Mouse (Mus musculus): Measurements from ENCODE around the gene Lrrc63. TPM values are rescaled to one million over a fixed set of nuclear protein-coding genes. Genes with fewer than 3 reads are reported as not detected.

Lrrc63 gene
- total RNA-seq (2021): under 1 TPM in 1 of 2 experiments, not detected in 1; 0.18 TPM
- long read RNA-seq, experiment 1: 0 reads
- long read RNA-seq, experiment 2: 0 reads

GRCm38 (mm10) chr14:75130501-75131318, at the start of gene Lrrc63, which contains the start of gene Lcp1:
Gene Lrrc63 (minus strand): TSS chr14:75130881.
Gene Lcp1 (plus strand): TSS chr14:75131101.
- DNase-seq (ENCODE audit: low spot score in 2 of 2): peak; percentile 32 to 48
- intact Hi-C loops (cut with DNase I): no loop called here

DNA sequence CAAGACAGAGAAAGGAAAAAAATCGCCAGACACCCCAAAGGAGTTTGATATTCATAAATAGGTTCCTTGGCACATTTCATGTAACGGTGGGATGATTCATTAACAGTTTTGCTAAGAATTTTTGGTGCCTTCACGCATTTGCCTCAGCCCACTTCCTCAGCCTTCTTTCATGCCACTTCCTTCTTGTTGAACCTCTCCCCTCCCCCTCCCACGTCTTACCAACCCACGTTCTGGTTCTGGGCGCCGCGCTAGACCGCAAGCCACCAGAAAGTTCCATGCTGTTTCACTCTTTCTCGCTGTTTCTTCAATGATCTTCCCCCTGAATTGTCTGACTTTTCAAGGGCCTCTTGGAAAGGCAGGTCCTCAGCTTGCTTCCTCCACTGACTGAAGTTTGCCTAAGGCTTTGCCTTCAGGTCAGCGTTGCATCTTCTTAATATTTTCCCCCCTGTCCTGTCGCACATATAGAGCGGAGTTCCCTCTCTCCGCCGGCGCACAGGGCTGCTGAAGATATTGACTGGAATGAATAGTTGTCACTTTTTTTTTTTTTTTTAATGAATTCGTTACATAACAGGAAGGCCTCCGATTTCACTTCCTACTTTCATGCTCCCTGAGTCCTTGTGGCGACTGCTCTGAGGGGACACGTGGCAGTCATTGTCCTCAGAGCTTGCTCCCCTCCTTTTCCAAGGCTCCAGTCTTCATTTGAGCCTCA, 48.7 kb upstream of the Lrrc63 start:
- intact Hi-C loops (cut with DNase I): no loop called here

GRCm38 (mm10) chr14:75178801-75179211, 48.1 kb upstream of the Lrrc63 start:
- DNase-seq (ENCODE audit: low spot score in 2 of 2): no peak
- intact Hi-C loops (cut with DNase I): no loop called here

More for the DNA sequence above, 48.7 kb upstream of the Lrrc63 start:
- peak; percentile 29 to 30 for DNase-seq (ENCODE audit: low spot score in 2 of 2)

DNA sequence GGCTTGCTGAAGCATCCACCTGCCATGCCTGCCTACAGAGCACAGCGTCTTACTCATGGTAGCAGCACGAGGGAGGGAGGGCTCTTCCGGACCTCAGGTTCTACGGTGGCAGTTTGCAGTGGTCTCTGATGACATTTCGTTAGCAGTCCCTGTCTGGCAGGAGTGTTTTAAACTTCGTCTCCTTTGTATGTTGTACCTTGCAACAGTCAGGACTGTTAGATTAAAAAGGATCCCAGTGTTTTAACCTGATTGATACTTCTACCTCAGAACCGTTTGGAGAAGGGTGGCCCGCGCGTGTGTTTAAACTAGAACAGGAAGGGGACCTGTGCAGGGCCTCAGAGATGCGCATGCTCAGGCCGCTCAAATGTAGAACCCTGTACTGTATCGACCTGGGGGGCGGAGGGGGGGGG, 47.7 kb upstream of the Lrrc63 start:
- DNase-seq (ENCODE audit: low spot score in 2 of 2): no peak
- intact Hi-C loops (cut with DNase I): no loop called here

DNA sequence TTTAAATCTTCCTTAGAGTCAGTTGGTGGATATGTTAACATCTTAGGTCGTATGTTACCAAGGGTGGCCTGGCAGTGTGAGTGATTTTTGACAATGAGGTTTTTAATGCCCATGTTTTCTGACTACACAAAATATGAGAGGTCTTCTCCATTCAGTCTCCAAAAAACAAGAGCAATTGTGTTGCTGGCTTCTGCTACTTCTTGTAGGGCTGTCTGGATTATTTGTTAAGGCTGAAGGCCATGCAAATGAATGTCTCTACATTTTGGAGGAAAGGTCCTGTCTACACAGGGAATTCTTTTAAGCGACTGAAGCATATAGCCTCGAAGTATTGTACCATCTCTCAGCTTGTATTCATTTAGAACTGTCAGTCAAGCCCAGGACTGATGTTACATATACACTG, 46.7 kb upstream of the Lrrc63 start:
- DNase-seq (ENCODE audit: low spot score in 2 of 2): no peak
- intact Hi-C loops (cut with DNase I): no loop called here

DNA sequence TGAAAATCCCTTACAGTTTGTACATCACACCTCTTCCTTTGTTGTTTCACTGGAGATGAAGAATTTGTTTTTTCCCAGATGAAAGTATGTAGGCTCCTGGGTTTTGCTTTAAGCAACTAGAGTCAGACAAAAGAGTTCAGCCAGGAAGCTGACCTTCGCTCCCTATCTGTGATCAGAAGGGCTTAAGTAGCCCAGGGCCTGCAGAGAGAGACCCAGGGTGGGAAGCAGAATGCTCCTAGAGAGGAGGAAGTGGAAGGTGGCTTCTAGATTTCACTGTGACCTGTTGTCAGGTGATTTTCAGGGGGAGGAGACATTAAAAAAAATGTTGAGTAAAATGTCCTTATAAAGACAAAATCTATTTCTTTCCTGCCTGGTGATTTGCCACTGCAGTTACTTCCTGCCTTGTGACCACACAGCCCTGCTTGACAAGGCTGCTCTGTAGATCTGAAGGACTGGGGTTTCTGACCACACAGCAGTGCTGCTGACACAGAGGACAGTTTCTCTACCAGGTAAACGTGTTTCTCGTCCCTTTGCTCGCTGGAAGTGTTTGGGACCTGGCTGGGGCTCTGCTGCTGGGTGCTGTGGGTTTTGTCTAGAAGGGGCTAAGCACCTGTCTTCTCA, 45.9 kb upstream of the Lrrc63 start:
- intact Hi-C loops (cut with DNase I): no loop called here
- DNase-seq (ENCODE audit: low spot score in 2 of 2): no peak

- DNase-seq (ENCODE audit: low spot score in 2 of 2): no peak
- intact Hi-C loops (cut with DNase I): no loop called here
Observed at GRCm38 (mm10) chr14:75175781-75176180, 45.1 kb upstream of the Lrrc63 start.

DNA sequence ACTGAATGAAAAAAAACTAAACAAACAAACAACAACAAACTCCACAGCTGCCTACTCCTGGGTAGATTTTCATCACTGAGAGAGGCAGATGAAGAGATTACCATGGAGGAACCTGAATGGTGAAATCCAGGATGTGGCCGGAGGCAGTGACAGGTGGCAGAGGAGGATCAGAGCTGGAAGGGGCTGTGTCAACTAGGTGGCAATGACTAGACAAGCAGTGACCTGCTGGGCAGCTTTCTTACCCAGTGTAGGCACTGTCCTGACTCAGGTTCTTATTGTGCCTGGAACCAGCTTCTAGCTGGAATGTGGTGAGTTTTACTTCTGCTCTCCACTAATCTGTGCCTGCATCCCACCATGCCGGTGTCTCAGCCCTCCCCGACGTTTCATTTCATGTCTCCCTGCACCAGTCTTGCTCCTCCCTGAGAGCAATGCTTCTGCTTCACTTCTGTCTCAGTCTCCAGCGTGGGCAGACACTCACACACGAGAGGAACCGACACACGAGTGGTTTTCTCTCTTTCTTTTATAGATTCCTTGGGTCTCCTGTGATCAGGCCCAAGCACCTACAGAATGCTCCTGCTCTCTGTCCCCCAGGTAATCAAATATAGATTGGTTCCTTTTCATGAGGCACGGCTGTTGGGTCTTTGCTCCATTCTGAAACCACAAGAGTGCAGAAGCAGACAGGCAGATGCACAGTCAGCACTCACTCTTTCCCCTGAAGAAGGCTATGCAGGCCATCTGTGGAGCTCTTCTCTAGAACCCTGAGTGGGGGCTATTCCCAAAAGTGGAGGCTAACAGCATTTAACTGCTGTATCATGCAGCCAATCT, 44.3 kb upstream of the Lrrc63 start:
- no peak for DNase-seq (ENCODE audit: low spot score in 2 of 2)
- intact Hi-C loops (cut with DNase I): no loop called here

DNA sequence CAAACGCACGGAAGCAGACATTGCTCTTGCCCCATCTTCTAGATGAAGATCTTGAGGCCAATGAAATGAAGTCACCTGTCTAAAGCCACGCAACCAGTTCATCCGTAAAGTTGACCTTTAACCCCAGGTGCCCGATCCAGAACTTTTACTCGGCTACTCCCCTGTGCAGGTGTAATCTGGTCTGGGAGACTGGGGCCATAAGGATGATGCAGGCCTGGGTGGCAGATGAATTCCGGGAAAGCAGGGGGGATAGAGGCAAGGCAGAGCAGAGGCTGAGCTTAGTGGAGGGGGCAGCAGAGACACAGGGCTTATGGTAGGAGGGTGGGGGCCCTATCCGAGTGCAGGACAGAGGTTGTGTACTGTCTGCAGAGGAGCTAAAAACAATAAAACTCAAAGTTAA, 43.6 kb upstream of the Lrrc63 start:
- intact Hi-C loops (cut with DNase I): no loop called here
- no peak for DNase-seq (ENCODE audit: low spot score in 2 of 2)

- intact Hi-C loops (cut with DNase I): no loop called here
- DNase-seq (ENCODE audit: low spot score in 2 of 2): no peak
Observed at GRCm38 (mm10) chr14:75170546-75170945, 39.9 kb upstream of the Lrrc63 start.

DNA sequence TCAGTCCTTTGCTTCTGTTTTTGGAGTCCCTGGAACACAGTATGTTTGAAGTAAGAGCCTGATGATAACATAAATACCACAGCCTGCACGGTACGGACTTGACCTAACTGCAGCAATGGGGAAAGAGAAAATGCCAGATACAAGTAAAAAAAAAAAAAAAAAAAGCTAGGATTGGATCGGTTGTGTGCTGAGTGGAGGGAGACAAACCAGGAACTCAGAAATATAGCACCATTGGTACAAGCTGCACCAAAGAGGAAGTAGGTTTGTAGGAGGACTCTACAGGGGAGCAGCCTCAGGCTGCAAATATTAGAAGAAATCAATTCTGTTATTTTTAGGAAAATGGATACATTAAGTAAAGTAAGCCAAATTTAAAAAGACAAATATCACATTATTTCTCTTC, 37.8 kb upstream of the Lrrc63 start:
- no peak for DNase-seq (ENCODE audit: low spot score in 2 of 2)
- intact Hi-C loops (cut with DNase I): no loop called here

- no peak for DNase-seq (ENCODE audit: low spot score in 2 of 2)
Observed at GRCm38 (mm10) chr14:75165574-75166131, 35.0 kb upstream of the Lrrc63 start.

DNA sequence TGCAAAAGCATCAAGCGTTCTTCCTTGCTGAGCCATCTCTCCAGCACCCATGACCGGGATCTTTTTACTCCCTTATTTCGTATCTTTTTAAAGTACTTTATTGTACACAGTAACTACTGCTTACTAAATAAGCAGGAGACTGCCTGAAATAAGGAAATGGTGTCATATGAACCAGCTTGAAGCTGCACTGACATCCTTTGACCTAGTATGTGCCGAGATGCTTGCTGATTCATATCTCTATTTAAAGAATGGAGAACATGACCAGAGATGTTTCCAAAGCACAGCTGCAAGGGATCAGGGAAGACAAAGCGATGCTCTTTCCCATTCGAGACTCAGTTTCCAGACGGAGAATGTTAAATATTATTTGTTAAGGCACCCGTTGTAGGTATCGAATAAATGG, 33.7 kb upstream of the Lrrc63 start:
- intact Hi-C loops (cut with DNase I): no loop called here
- DNase-seq (ENCODE audit: low spot score in 2 of 2): no peak

More at GRCm38 (mm10) chr14:75165574-75166131, 35.0 kb upstream of the Lrrc63 start:
- intact Hi-C loops (cut with DNase I): no loop called here

DNA sequence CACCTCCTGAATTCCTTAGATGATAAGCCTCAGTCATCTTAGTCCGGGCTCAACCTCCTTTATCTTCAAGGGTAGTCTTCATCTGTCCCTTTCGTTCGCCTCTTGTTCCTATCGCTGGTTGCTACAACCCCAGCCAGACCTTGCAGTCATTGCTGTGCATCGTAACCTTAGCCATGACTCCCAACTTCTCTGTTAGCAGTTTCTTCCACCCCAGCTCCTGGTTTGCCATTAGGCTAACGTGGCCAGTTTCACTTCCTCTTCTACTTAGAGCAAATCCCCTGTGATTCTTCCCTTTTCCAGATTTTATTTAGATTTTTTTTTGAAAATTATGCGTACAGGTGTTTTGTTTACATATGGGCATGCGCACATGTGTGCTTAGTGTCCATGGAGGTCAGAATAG, 33.2 kb upstream of the Lrrc63 start:
- DNase-seq (ENCODE audit: low spot score in 2 of 2): no peak
- intact Hi-C loops (cut with DNase I): no loop called here

- intact Hi-C loops (cut with DNase I): no loop called here
- no peak for DNase-seq (ENCODE audit: low spot score in 2 of 2)
Observed at GRCm38 (mm10) chr14:75159375-75159774, 28.7 kb upstream of the Lrrc63 start.

GRCm38 (mm10) chr14:75154481-75154880, 23.8 kb upstream of the Lrrc63 start:
- DNase-seq (ENCODE audit: low spot score in 2 of 2): no peak

GRCm38 (mm10) chr14:75151146-75151545, 20.5 kb upstream of the Lrrc63 start:
- intact Hi-C loops (cut with DNase I): no loop called here
- DNase-seq (ENCODE audit: low spot score in 2 of 2): no peak

More at GRCm38 (mm10) chr14:75154481-75154880, 23.8 kb upstream of the Lrrc63 start:
- intact Hi-C loops (cut with DNase I): no loop called here

GRCm38 (mm10) chr14:75150653-75151052, 20.0 kb upstream of the Lrrc63 start:
- intact Hi-C loops (cut with DNase I): no loop called here
- DNase-seq (ENCODE audit: low spot score in 2 of 2): no peak

- peak; percentile 39 to 54 for DNase-seq (ENCODE audit: low spot score in 2 of 2)
- intact Hi-C loops (cut with DNase I): no loop called here
Observed at GRCm38 (mm10) chr14:75148229-75148628, 17.5 kb upstream of the Lrrc63 start.
